Mouse (Mus musculus) ES-Bruce4 (cell line): Measurements from ENCODE around the gene Cdc26. TPM values are rescaled to one million over a fixed set of nuclear protein-coding genes. Genes with fewer than 3 reads are reported as not detected.

Experiments
- H3K27ac ChIP-seq: 2 replicates; pipeline ENCODE4 v1.5.1; 2012; ENCODE audit warnings: low read length, inconsistent platforms; ENCODE audit not compliant: insufficient read depth
- H3K27me3 ChIP-seq: 2 replicates; pipeline ENCODE4 v1.6.1; 2012; ENCODE audit warnings: mild to moderate bottlenecking, low read length, inconsistent platforms; ENCODE audit not compliant: control insufficient read depth, poor library complexity, insufficient read depth, severe bottlenecking
- H3K36me3 ChIP-seq: 2 replicates; pipeline ENCODE4 v1.6.1; 2012; ENCODE audit warnings: inconsistent platforms, mild to moderate bottlenecking, low read length, moderate library complexity; ENCODE audit not compliant: control insufficient read depth, poor library complexity, insufficient read depth, severe bottlenecking
- H3K4me1 ChIP-seq: one replicate; pipeline ENCODE4 v1.8.1; 2011; ENCODE audit warnings: low read length; ENCODE audit not compliant: control insufficient read depth, insufficient read depth
- H3K4me3 ChIP-seq: 2 replicates; pipeline ENCODE4 v1.5.1; 2011; ENCODE audit warnings: low read depth, mild to moderate bottlenecking, low read length
- H3K9ac ChIP-seq: 2 replicates; pipeline ENCODE4 v1.6.1; 2012; ENCODE audit warnings: low read depth, mild to moderate bottlenecking, inconsistent platforms; ENCODE audit not compliant: poor library complexity, severe bottlenecking
- H3K9me3 ChIP-seq: replicated peaks from 2 replicates; pipeline ENCODE4 v1.6.1; 2012; ENCODE audit warnings: mild to moderate bottlenecking, low read length, inconsistent platforms; ENCODE audit not compliant: control insufficient read depth, poor library complexity, insufficient read depth, severe bottlenecking
- CTCF ChIP-seq: IDR thresholded peaks from one replicate; pipeline ENCODE4 v1.8.1; 2011; ENCODE audit warnings: low read depth, low read length
- EP300 ChIP-seq: IDR thresholded peaks from 2 replicates; pipeline ENCODE4 v1.6.1; 2011; ENCODE audit warnings: low read depth, low read length; ENCODE audit not compliant: insufficient read depth
- POLR2A ChIP-seq: IDR thresholded peaks from one replicate; pipeline ENCODE4 v1.8.1; 2011; ENCODE audit warnings: low read length; ENCODE audit not compliant: insufficient read depth
- polyA plus RNA-seq: library from polyadenylated mRNA; stranded (reverse); fragments of >200 nt; gene quantifications from 2 replicates; pipeline ENCODE4 v1.2.4, GENCODE M21; 2011; ENCODE audit warnings: low read depth; ENCODE audit not compliant: missing spikeins, insufficient read depth, insufficient read length

The Cdc26 gene
- polyA plus RNA-seq, 1 experiment: 69.0 TPM

- no peak overlapping the region for H3K9ac ChIP-seq
- no peak overlapping the region for H3K27ac ChIP-seq
- no peaks in the 10 kb centered on the region for H3K9me3 ChIP-seq
- peaks cover 10% of the 10 kb centered on the region for H3K36me3 ChIP-seq
- H3K4me1 ChIP-seq: no peaks in the 10 kb centered on the region
- no peaks in the 10 kb centered on the region for H3K27me3 ChIP-seq
- TF ChIP-seq EP300 (no peak), POLR2A (no peak), CTCF (no peak)
- 0 out of 2 replicates have a peak overlapping the region, but pooled peaks have one; percentile 7 for H3K4me3 ChIP-seq
Observed at GRCm38 (mm10) chr4:62427978-62428758, 19.7 kb upstream of the Cdc26 start.

GRCm38 (mm10) chr4:62425891-62426290 lies 17.4 kb upstream of the Cdc26 start:
- Histone ChIP-seq H3K9me3 (no peaks in the 10 kb centered on the region), H3K36me3 (peaks cover 30% of the 10 kb centered on the region)

GRCm38 (mm10) chr4:62419091-62419490 lies 10.6 kb upstream of the Cdc26 start:
- Histone ChIP-seq H3K36me3 (peaks cover 94% of the 10 kb centered on the region), H3K4me3 (no peak overlapping the region), H3K27ac (no peak overlapping the region), H3K4me1 (no peaks in the 10 kb centered on the region), H3K27me3 (no peaks in the 10 kb centered on the region), H3K9ac (no peak overlapping the region), H3K9me3 (no peaks in the 10 kb centered on the region)
- TF ChIP-seq POLR2A (no peak), EP300 (no peak), CTCF (no peak)

More at GRCm38 (mm10) chr4:62425891-62426290, 17.4 kb upstream of the Cdc26 start:
- no peaks in the 10 kb centered on the region for H3K4me1 ChIP-seq
- TF ChIP-seq POLR2A: no peak
- no peak for TF ChIP-seq CTCF
- TF ChIP-seq EP300: no peak
- H3K4me3 ChIP-seq: no peak overlapping the region
- H3K9ac ChIP-seq: no peak overlapping the region
- H3K27me3 ChIP-seq: no peaks in the 10 kb centered on the region
- H3K27ac ChIP-seq: no peak overlapping the region

DNA sequence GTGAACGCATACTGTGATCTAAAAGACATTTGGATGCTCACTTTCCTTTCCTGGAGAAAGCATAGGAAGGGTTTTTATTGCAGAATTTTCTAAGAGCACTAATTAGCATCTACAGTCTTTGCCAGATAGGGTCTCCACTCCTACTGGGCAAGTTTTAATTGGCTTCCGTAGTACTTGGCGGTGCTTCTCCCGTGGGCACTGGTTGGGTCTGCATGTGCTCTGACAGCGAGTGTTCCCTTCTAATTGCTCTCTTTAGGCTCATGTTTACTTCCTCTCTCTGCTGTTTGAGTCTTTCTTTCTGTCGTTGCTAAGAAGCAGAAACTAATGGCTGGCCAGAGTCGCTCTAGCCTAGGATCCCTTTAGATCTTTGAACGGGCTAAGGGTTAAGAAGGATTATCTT lies 10.0 kb upstream of the Cdc26 start:
- no peak overlapping the region for H3K27ac ChIP-seq
- H3K9ac ChIP-seq: no peak overlapping the region
- no peaks in the 10 kb centered on the region for H3K27me3 ChIP-seq
- no peaks in the 10 kb centered on the region for H3K4me1 ChIP-seq
- no peak for TF ChIP-seq EP300
- no peak for TF ChIP-seq CTCF
- TF ChIP-seq POLR2A: no peak
- H3K36me3 ChIP-seq: peaks cover 92% of the 10 kb centered on the region
- no peaks in the 10 kb centered on the region for H3K9me3 ChIP-seq
- H3K4me3 ChIP-seq: no peak overlapping the region

DNA sequence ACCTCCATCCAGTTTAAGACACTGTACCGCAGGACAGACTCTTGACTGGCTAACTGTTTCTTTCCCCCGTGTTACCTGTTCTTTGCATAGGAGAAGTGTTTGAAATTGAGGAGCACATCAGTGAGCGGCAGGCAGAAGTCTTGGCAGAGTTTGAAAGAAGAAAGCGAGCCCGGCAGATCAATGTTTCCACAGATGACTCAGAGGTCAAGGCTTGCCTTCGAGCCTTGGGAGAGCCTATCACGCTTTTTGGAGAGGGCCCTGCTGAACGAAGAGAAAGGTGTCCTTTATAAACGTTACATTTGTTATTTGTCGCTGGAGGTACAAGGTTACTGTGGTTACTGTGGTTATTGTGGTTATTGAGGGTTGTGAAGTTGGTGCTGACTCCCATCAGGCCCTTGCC lies 3.2 kb upstream of the Cdc26 start:
- peaks cover 60% of the 10 kb centered on the region for H3K36me3 ChIP-seq
- no peak overlapping the region for H3K4me3 ChIP-seq
- H3K9me3 ChIP-seq: peaks cover 9% of the 10 kb centered on the region
- H3K27me3 ChIP-seq: no peaks in the 10 kb centered on the region
- no peak overlapping the region for H3K27ac ChIP-seq
- TF ChIP-seq EP300 (no peak), CTCF (no peak), POLR2A (no peak)
- H3K4me1 ChIP-seq: no peaks in the 10 kb centered on the region
- H3K9ac ChIP-seq: no peak overlapping the region

GRCm38 (mm10) chr4:62410325-62410724 lies 1.9 kb upstream of the Cdc26 start:
- Histone ChIP-seq H3K9ac (no peak overlapping the region), H3K4me3 (no peak overlapping the region), H3K9me3 (peaks cover 9% of the 10 kb centered on the region), H3K4me1 (no peaks in the 10 kb centered on the region), H3K27me3 (no peaks in the 10 kb centered on the region), H3K27ac (no peak overlapping the region), H3K36me3 (peaks cover 47% of the 10 kb centered on the region)
- TF ChIP-seq POLR2A: no peak
- no peak for TF ChIP-seq CTCF
- no peak for TF ChIP-seq EP300
